Mouse (Mus musculus): ENCODE measurements around the gene Fndc5. TPM values are rescaled to one million over a fixed set of nuclear protein-coding genes. Genes with fewer than 3 reads are reported as not detected.

Fndc5 gene
- total RNA-seq, 2 experiments from 2014 or later, result 19.5 to 34.9 TPM

DNA sequence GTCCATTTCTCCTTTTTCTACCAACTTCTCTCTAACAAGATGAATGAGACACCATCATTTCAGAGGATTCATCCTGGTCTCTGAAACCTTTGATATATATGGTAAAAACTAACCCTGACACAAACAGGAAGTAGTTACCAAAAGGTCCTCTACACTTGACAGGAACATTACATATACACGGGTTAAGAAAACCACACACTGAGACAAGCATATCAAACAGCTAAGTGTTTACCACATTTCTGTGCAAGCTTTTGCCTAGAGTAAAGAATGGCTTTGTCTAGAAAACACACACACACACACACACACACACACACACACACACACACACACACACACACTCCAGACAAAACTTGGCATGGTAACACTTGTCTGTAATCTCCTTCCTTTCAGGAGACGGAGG is 9.6 kb downstream of the Fndc5 start:
- DNase-seq, result no peak

DNA sequence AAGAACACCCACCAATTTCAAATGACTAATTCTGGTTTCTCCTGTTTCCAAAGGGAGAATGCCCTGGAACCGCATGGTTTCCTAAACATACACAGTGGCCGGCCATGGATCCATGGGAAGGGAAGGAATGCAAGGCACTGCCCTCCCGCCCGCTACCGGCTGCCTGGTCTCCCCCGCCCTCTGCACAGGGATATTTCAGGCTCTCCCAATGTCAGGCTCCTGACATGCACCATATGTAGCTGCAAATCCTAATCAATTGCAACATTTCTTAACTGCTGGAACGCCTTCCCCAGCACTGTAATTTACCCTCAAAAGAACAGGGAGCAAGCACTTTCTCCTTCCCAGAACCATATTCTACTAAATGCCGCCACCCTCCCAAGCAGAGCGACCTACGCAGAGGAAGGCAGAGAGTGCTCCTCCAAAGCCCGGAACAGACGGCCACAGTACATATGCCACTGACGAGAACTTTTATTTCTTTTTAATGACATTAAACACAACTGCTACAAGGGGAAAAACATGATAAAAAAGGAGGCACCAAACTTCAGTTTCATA is 10.8 kb downstream of the Fndc5 start:
- no peak for DNase-seq

DNA sequence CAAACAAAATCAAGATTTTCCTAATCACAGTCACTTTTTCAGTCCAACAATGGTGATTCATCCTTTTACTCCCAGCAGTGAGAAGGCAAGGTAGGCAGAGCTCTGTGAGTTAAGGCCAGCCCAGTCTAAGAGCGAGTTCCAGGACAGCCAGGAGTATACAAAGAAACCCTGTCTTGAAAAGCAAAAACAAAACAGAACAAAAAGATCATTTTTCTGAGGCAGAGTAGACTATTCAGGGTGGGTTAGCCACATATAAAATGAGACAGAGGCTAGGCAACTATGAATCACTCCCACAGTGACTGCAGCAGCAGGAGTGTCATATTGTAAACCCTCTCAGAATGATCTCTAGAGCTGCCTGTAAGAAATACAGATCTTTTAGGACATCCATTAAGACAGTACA is 12.5 kb downstream of the Fndc5 start:
- no peak for DNase-seq

DNA sequence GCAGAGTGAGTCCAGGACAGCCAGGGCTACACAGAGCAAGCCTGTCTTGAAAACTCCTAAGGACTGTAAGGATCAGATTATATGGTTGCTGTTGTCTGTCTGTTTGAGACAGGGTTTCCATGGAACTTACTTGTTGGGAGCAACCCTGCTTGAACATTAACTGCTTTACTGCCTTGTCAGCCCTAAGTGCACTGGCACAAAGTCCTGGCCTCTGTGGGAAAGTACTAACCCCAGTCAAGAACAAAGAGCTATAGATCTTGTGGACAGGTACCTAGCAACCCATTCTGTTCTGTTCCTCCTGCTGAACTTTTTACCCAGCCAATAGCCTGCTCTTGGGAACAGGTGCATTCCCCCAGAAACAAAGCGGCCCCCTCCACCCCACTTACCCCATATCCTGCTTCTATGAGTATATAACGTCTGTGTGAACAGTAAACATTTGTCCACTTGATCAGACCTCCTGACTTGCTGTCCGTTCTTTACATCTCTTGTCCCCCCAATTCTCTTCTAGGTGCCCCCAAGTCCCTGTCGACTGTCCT is 14.5 kb downstream of the Fndc5 start:
- no peak for DNase-seq

DNA sequence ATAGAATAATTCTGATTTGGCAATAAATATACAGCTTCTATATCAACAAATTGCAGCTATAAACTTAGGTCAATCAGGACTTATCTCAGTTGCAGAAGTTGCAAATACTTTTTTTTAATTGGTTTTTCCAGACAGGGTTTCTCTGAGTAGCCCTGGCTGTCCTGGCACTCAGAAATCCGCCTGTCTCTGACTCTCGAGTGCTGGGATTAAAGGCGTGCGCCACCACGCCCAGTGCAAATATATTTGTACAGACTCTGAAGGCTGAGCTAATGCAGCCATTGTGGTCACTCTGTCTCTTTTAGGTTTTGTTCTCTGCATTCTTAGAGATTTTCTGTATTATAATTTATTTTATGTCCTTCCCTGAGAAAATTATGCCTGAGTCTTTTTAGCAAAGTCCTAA is 20.7 kb downstream of the Fndc5 start:
- DNase-seq, result no peak

DNA sequence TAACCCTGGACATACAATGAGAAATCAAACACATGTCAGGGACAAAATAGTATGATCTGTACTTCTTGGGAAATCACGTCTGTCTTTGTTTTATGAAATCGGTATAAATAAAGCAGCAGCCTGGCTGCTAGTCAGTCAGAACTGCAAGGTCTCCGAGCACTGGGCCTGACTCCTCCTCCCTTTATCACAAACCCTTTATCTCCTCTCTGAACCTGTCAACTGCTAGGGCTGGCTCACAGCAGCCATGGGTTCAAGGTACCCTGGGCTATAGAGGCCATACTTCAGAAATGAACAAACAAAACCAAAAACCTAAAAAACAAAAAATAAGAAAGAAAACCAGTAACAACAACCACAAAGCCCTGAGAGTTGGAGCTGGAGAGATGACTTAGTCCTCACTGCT is 21.8 kb downstream of the Fndc5 start:
- no peak for DNase-seq

DNA sequence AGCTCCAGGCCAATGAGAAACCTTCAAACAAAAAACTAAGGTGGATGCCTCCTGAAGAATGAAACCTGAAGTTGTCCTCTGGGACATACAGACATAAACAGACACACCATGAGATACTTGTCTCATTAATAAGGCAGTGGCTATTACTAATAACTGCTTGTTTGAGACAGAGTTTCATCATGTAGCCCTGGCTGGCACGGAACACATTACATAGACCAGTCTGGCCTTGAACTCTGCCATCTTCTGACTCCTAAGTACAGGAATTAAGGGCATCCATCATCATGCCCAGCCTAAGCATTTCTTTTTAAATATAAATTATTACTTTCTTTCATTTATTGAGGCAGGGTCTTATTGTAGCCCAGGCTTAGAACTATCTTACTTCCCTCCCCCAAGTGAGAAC is 24.3 kb downstream of the Fndc5 start:
- DNase-seq, result no peak

DNA sequence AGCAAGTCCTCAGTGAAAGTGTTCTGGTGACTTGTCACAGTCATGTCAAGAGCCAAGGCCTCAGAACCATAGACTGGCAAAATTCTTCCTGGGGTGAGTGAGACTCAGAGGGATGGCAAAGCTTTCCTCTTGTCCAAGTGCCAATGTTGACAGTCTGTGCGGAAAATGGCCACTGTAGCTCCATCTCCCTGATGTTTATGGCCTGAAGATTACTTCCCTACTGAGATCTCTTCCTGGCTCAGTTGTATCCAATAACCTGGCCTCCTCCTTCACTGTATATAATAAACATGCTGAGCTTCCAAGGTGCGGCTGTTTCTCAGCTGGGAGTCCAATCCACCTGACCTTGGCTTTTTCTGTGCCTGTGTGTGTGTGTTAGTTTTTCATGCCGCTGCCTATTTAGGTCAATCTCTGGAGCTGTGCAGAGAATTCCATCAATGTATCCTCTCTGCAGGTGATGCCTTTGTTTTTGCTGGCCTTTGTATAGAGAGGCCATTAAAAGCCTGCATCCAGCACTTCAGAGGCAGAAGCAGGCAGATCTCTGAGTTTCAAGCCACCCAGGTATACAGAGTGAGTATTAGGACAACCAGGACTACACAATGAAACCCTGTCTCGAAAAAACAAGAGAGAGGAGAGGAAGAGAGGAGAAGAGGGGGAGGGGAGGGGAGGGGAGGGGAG is 24.9 kb downstream of the Fndc5 start:
- no peak for DNase-seq

DNA sequence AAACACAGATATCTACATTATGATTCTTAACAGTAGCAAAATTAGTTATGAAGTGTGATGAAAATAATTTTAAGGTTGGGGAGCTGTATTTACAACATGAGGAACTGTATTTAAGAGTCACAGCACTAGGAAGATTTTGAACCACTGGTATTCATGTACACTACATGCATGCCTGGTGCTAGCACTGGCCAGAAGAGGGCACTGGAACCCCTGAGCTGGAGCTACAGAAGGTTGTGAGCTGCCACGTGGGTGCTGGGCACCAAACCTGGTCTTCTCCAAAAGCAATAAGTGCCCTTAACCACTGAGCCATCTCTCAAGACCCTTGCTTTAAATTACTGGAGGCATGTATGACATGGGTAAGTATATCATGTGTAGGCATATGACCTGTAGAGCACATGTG is 35.7 kb downstream of the Fndc5 start:
- DNase-seq, result no peak

DNA sequence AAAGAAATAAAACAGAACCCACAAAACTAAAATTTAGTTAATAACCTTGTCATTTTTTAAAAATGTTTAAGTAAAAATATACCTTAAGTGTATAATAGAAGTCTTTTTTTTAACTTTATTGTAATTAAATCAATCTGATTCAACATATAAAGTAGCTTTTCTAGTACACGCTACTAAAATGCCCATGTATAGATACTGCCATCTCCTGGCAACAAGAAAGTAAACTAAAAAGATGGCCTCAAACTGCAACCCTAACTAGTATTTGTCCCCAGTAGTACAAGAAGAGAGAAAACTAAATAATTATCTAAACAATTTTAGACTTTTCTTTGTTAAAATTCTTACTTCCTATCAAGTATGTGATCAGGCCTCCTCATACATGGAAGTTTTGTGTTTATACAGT is 42.8 kb downstream of the Fndc5 start:
- no peak for DNase-seq

DNA sequence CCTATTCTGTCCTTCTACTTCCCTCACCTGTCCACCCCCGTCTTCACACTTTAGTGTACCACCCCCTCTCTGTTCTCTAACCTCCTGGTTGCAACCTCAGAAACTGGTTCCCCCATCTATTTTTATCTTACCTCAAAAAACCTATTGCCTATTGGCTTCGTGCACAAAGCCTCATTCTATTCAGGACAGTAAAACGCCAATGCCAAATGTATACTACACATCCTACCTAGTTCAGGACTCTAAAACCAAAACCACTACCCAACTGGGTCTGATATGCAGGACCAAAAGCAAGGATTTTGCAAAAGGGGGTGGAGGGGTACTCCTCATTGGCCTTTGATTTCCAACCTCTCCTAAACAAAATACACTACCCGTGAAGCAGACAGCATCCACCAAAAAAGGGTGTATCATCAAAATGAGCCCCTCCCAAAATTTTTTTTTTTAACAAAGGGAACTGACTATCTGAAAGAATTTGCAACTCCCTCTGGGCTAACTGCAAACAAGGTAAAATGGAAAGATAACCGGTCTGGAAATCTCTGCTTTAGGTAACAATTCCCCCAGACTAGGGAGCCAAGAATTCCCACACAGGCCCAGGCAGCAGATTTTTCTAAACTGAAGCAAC is 51.4 kb downstream of the Fndc5 start:
- DNase-seq, result no peak

DNA sequence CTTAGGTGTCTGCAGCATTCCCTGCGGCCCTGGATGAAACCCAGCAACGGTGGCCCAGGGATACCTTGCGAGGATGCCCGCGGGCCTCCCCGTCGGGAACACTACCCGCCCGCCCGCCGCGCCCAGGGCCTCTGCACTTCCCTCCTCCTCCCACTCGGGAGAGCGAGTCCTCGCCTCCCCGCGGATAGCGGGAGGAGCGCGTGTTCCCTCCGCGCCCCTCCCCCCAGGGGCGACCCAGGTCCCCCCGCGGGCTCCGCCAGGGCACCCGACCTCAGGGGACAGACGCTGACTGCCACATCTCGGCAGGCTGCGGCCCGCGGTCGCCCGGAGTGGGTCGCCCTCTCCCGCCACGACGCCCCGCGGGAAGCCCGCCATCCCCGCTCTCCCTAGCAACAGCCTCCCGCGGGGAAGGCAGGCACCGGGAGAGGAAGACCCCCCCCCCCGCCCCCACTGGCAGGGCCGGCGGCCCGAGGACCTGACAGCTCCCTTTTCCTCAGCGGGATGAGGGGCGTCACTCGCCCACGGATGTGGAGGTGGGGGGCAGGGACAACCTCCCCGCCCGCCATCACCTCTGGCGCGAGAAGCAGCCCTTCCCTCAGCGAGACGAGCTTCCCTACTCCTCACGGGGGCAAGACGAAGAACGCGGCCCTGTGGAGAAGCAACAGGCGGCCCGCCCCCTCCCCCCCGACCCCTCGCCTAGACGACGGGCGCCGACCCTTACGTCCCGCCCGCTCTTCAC is 52.2 kb downstream of the Fndc5 start:
- peak; percentile 65 for DNase-seq

DNA sequence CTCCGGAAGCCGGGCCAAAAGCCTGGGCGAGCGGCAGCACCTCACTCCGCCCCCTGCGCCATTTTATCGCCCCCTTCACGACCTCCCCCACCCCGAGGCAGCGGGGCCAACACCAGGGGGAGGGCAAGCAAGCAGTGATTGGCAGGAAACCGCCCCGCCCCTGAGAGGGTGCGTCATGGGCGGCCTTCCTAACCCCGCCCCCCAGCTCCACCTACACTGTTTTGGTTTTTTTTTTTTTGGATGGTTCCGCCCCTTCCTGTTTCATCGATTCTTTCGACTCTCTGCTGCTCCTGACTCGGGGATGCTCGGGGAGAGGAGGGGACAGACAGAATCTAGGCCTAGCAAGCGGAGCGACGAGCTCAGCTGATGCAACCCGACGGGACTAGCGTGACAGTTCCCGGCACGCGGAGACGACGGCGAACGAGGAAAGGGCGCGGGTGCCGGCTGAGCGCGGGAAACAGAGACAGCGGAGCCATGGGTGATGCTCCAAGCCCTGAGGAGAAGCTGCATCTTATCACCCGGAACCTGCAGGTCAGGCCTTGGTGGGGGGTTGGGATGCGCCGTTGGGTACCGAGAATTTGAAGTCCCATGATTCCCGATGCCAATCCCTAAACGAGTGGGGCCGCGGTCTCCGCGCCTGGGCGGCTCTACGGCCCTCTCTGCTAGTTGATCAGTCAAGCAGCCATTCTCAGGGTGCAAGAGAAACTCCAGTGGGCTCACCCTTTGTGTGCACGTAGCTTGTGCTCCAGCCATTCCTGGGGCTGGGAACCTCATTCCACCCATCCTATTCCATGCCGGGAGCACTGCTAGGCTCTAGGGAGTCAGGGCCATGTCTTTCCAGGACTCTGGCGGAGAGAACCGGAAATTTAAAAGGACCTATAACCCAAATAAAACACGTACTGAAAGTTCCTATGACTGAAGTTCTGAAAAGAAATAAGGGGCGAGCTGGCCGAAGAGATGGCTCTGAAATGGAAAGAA is 53.0 kb downstream of the Fndc5 start, which contains the start of the genes S100pbp and Yars:
TSS of gene S100pbp (minus strand) at position 186 of the 978 bp plus-strand sequence.
TSS of gene Yars (plus strand) at position 219 of the 978 bp plus-strand sequence.
- DNase-seq, result peak; percentile 98

DNA sequence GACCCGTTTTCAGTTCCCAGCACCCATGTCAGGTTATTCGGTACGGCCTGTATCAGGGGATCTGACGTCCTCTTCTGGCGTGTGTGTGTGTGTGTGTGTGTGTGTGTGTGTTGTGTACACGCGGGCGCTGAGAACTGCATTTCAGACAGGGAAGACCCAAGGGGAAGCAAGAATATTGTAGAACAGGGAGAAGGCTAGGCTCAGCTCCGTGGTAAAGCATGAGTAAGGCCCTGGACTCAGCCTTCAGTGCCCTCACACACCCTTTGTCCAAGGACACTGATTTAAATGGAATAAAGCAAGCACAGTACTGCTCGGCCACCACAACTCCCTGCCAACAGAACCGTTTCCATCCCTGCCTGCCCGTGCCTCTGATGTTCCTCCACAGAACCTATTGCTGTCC is 53.7 kb downstream of the Fndc5 start:
- DNase-seq, result peak; percentile 35

DNA sequence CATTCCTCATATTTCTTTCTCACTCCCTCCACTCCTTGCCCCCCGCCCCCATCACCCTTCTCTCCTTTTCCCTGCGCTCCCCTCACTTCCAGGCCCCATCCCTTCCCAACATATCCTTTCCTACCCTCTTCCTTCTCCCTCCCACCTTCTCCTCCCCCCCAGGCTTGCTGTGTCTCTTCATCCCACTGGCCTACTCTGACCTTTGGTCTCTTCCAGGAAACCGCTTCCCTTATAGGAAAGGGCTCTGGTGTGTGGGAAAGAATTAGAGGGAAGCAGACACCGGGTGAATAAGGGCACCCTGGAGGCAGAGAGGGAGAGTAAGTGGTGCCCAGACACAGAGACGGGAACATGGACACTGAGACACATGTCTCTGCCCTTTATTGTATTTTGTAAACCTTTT is 54.9 kb downstream of the Fndc5 start:
- DNase-seq, result no peak

Other genes with a start within 250 kb of the Fndc5 start
- 10 to 100 TPM; 32.5 to 32.9 TPM for gene Azin2, start 174.6 kb upstream of the Fndc5 start, total RNA-seq (2021)
- gene Ak2, start 145.0 kb upstream of the Fndc5 start, total RNA-seq (2021), result 100 to 1,000 TPM; 244 to 274 TPM
- gene Rnf19b, start 78.7 kb upstream of the Fndc5 start, total RNA-seq (2021), result 10 to 100 TPM; 23.6 to 25.1 TPM
- gene Tmem54, start 31.5 kb upstream of the Fndc5 start, total RNA-seq (2021), result not detected
- gene Hpca, start 15.0 kb upstream of the Fndc5 start, total RNA-seq (2021), result 1 to 10 TPM; 3.6 to 7.8 TPM
- 10 to 100 TPM; 26.9 to 29.6 TPM for gene S100pbp, start 52.7 kb downstream of the Fndc5 start, total RNA-seq (2021)
- gene Yars, start 52.8 kb downstream of the Fndc5 start, total RNA-seq (2021), result 10 to 100 TPM; 63.8 to 68.1 TPM
- gene C77080, start 124.4 kb downstream of the Fndc5 start, total RNA-seq (2021), result 10 to 100 TPM; 16.5 to 16.6 TPM
- gene Sync, start 150.6 kb downstream of the Fndc5 start, total RNA-seq (2021), result 1 to 10 TPM; 4.2 to 7.4 TPM
- gene Rbbp4, start 198.4 kb downstream of the Fndc5 start, total RNA-seq (2021), result 100 to 1,000 TPM; 142 to 146 TPM
- gene Zbtb8os, start 198.7 kb downstream of the Fndc5 start, total RNA-seq (2021), result 10 to 100 TPM; 41.1 to 41.5 TPM
- gene Zbtb8a, start 241.1 kb downstream of the Fndc5 start, total RNA-seq (2021), result 10 to 100 TPM; 10.1 to 10.7 TPM

All from adrenal gland, postnatal 10 days (tissue).